Mouse (Mus musculus): ENCODE measurements around the gene Tecrl.

DNA sequence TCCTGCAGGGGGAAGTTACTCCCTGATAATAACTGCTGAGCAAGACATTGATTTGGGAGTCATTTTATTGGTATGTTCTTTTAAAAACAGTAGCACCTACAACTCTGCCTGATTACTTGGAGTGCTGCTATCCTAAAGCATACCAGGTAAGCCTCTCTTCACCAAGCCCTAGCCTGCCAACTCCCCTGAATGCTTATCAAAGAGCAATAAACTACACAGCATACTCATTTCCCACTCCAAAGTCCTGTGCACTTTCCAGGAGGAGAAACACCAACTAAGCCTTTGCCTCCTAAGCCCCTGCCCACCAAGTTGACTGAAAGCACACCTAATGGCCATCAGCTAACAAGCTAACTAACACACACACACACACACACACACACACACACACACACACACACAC is 94.9 kb downstream of the Tecrl start:
- TF ChIP-seq CTCF (IDR thresholded peaks at IDR 0.05; ENCODE audit: control insufficient read depth, insufficient read depth, insufficient replicate concordance, low read depth, low read length) (no peak), POLR2A (IDR thresholded peaks at IDR 0.05; ENCODE audit: control insufficient read depth, low read depth, low read length) (no peak)
